Mouse (Mus musculus) spleen, adult 12 weeks (tissue): ENCODE data around the gene Nup88.
"Not testable (repeated sequence)": the region's sequence is repeated elsewhere in the genome, so short reads cannot be mapped to it uniquely, and the experiment has no call there.

ENCODE experiments used
- DNase-seq: peaks from one replicate; pipeline ENCODE4 v3.0.0; 2022; ENCODE audit warnings: low spot score

Gene Nup88

DNA sequence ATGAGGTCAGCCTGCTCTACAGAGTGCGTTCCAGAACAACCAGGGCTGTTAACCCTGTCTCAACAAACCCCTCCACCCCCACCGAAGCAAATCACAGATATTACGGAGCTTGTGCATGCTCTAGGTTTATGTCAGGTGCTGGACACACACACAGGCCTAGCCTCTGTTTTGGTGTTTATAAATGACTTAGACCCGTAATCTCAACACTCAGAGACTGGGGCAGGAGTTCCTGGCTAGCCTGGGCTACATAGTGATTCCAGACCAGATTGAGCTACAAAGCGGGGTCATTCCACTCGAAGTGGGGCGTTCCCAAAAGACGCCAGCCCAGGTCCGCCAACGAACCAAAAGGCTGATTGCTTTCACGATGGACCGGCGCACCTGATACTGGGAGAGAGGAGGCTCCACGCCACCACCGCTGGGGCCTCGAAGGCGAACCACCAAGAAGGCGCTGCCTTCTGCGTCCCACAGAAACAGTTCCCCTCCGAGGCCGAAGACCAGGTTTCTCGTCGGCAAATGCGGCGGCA lies 440 bp downstream of the Nup88 start:
- DNase-seq = no peak

GRCm38 (mm10) chr11:70964222-70964907 lies 5.4 kb downstream of the Nup88 start:
- DNase-seq = no peak

GRCm38 (mm10) chr11:70960786-70961554 lies 8.8 kb downstream of the Nup88 start:
- DNase-seq = no peak

- DNase-seq = no peak
Observed at GRCm38 (mm10) chr11:70954711-70955110, 15.1 kb downstream of the Nup88 start.

- DNase-seq = no peak
Observed at GRCm38 (mm10) chr11:70944935-70945817, 24.6 kb downstream of the Nup88 start.

- no peak for DNase-seq
Observed at GRCm38 (mm10) chr11:70943651-70944050, 26.1 kb downstream of the Nup88 start.

GRCm38 (mm10) chr11:70942596-70942995 lies 27.2 kb downstream of the Nup88 start:
- no peak for DNase-seq

GRCm38 (mm10) chr11:70935316-70935715 lies 34.5 kb downstream of the Nup88 start:
- no peak for DNase-seq

DNA sequence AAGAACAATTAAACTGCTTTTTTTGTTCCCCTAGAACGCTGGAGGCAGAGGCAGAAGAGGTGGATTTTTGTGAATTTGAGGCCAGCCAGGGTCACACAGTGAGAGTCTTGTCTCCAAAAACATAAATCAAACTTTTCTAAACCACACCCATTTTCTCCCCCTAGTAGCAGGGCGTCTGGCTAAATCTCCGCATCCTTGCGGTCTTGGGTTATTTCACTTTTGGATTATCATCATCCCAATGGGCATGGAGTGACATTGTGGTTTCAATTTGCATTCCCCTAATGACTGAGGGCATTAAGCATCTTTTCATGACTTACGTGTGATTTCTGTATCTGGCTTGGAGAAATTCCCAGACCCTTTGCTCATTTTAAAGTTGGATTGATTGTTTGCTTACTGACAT lies 38.3 kb downstream of the Nup88 start:
- DNase-seq = no peak

DNA sequence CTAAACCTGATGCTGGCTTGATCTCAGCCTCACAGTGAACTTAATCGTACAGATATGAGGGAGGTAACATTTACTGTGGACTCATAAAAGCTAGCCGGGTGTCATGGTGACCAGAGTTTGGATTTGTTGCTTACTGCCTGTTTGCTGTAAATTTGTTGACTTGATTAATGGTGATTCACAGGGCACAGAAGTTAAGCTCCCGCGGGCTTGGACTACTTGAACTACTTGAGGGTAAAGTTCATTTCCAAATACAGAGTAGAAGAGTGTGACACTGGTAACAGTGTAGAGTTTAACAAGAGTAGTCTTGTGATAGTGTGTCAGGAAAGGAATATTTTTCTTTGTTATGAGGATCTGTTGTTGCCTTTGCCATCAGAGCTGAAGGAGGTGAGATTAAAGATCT lies 50.2 kb downstream of the Nup88 start:
- DNase-seq = no peak

DNA sequence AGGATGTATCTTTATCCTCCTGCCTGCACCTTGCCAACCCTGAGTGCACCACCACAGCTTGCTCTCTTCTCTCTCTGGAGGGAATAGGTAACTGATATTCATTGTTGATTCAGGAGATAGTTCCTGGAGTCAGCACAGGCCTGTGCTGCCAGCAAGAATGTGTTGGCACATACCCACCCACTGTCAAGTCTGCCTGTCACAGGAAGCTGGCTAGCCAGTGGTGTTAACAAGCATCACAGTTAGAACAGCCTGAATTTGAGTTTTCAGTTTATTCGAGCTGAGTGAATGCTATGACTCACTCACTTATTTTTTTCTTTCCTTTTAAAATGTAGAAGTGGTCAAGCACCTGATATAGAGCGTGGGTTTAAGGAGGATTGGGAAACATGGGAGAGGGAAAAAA lies 51.9 kb downstream of the Nup88 start:
- DNase-seq = no peak

- no peak for DNase-seq
Observed at GRCm38 (mm10) chr11:70911920-70912319, 57.9 kb downstream of the Nup88 start.

GRCm38 (mm10) chr11:70911323-70911722 lies 58.5 kb downstream of the Nup88 start:
- no peak for DNase-seq

GRCm38 (mm10) chr11:70906681-70907080 lies 63.1 kb downstream of the Nup88 start:
- DNase-seq = no peak

GRCm38 (mm10) chr11:70898182-70898581 lies 71.6 kb downstream of the Nup88 start:
- not testable (repeated sequence) for DNase-seq

DNA sequence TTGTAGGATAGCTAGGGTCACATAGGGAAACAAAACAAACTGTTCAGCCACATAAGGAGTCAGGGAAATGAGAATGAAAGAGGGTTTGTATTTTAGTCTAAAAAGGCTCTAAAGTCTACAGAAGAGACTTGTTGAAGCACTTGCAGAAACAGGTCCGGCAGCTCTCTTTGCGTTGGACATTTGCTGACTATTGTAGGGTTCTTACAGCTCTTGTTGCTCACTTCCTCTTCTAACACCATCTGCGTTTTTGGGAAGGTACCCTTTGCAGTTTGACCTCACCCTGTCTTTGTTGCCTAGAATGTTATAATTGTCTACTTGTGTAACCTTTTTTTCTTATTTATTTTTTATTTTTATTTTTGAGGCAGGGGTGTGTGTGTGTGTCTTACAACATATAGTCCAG lies 72.1 kb downstream of the Nup88 start:
- DNase-seq = no peak
